Mouse (Mus musculus): ENCODE measurements at regions not wholly inside any gene's neighbourhood (a gene's known extent, or its start where the extent isn't known, plus 50 kb on each side); places are given as distances from the start of the nearest gene placed in this dataset.

- Histone ChIP-seq H3K36me3 (ENCODE audit: control insufficient read depth, insufficient read depth) (no peaks in the 10 kb centered on the region), H3ac (ENCODE audit: control insufficient read depth, insufficient read length, low read depth) (no peak overlapping the region), H3K4me3 (ENCODE audit: insufficient read depth, poor library complexity, severe bottlenecking) (no peak overlapping the region), H3K79me3 (ENCODE audit: low read depth) (no peaks in the 10 kb centered on the region), H3K27me3 (ENCODE audit: control insufficient read depth, insufficient read depth, insufficient read length) (no peaks in the 10 kb centered on the region), H3K79me2 (ENCODE audit: control insufficient read depth, insufficient read depth) (no peaks in the 10 kb centered on the region)
- TF ChIP-seq FOSL1 (IDR thresholded peaks at IDR 0.05; ENCODE audit: insufficient read depth, low read length, poor library complexity, severe bottlenecking) (no peak), MAX (IDR thresholded peaks at IDR 0.05) (no peak), MYOG (IDR thresholded peaks at IDR 0.05; ENCODE audit: control insufficient read depth, extremely low read depth, insufficient read length) (no peak), USF1 (IDR thresholded peaks at IDR 0.05; ENCODE audit: low read depth) (no peak), MYOD1 (IDR thresholded peaks at IDR 0.05; ENCODE audit: control insufficient read depth, insufficient read length, low read depth) (no peak), CTCF (IDR thresholded peaks at IDR 0.05; ENCODE audit: control insufficient read depth, insufficient read depth, insufficient read length) (no peak), CEBPB (IDR thresholded peaks at IDR 0.05; ENCODE audit: low read depth) (no peak)
Measured at GRCm38 (mm10) chr13:90395274-90396023, 306.0 kb upstream of the Xrcc4 start.

- Histone ChIP-seq H3K27me3 (ENCODE audit: control insufficient read depth, insufficient read depth, insufficient read length) (no peaks in the 10 kb centered on the region), H3ac (ENCODE audit: control insufficient read depth, insufficient read length, low read depth) (no peak overlapping the region), H3K4me3 (ENCODE audit: insufficient read depth, poor library complexity, severe bottlenecking) (no peak overlapping the region), H3K36me3 (ENCODE audit: control insufficient read depth, insufficient read depth) (no peaks in the 10 kb centered on the region), H3K79me3 (ENCODE audit: low read depth) (no peaks in the 10 kb centered on the region), H3K79me2 (ENCODE audit: control insufficient read depth, insufficient read depth) (no peaks in the 10 kb centered on the region)
- TF ChIP-seq CTCF (IDR thresholded peaks at IDR 0.05; ENCODE audit: control insufficient read depth, insufficient read depth, insufficient read length) (no peak), MAX (IDR thresholded peaks at IDR 0.05) (no peak), FOSL1 (IDR thresholded peaks at IDR 0.05; ENCODE audit: insufficient read depth, low read length, poor library complexity, severe bottlenecking) (no peak), MYOD1 (IDR thresholded peaks at IDR 0.05; ENCODE audit: control insufficient read depth, insufficient read length, low read depth) (no peak), CEBPB (IDR thresholded peaks at IDR 0.05; ENCODE audit: low read depth) (no peak), MYOG (IDR thresholded peaks at IDR 0.05; ENCODE audit: control insufficient read depth, extremely low read depth, insufficient read length) (no peak), USF1 (IDR thresholded peaks at IDR 0.05; ENCODE audit: low read depth) (no peak)
Measured at GRCm38 (mm10) chr13:90394815-90395241, 305.4 kb upstream of the Xrcc4 start.

- H3K27me3 ChIP-seq (ENCODE audit: control insufficient read depth, insufficient read depth, insufficient read length), result no peaks in the 10 kb centered on the region
- no peaks in the 10 kb centered on the region for H3K36me3 ChIP-seq (ENCODE audit: control insufficient read depth, insufficient read depth)
- H3K79me2 ChIP-seq (ENCODE audit: control insufficient read depth, insufficient read depth), result no peaks in the 10 kb centered on the region
- H3K79me3 ChIP-seq (ENCODE audit: low read depth), result no peaks in the 10 kb centered on the region
- no peak overlapping the region for H3ac ChIP-seq (ENCODE audit: control insufficient read depth, insufficient read length, low read depth)
- H3K4me3 ChIP-seq (ENCODE audit: insufficient read depth, poor library complexity, severe bottlenecking), result no peak overlapping the region
- TF ChIP-seq MYOG (IDR thresholded peaks at IDR 0.05; ENCODE audit: control insufficient read depth, extremely low read depth, insufficient read length) (no peak), CEBPB (IDR thresholded peaks at IDR 0.05; ENCODE audit: low read depth) (no peak), MAX (IDR thresholded peaks at IDR 0.05) (no peak), MYOD1 (IDR thresholded peaks at IDR 0.05; ENCODE audit: control insufficient read depth, insufficient read length, low read depth) (no peak), USF1 (IDR thresholded peaks at IDR 0.05; ENCODE audit: low read depth) (no peak), FOSL1 (IDR thresholded peaks at IDR 0.05; ENCODE audit: insufficient read depth, low read length, poor library complexity, severe bottlenecking) (no peak), CTCF (IDR thresholded peaks at IDR 0.05; ENCODE audit: control insufficient read depth, insufficient read depth, insufficient read length) (no peak)
Measured at GRCm38 (mm10) chr13:90392415-90392814, 303.0 kb upstream of the Xrcc4 start.

GRCm38 (mm10) chr13:90376619-90377018, 287.2 kb upstream of the Xrcc4 start:
- no peaks in the 10 kb centered on the region for H3K79me3 ChIP-seq (ENCODE audit: low read depth)
- H3ac ChIP-seq (ENCODE audit: control insufficient read depth, insufficient read length, low read depth), result no peak overlapping the region
- TF ChIP-seq FOSL1 (IDR thresholded peaks at IDR 0.05; ENCODE audit: insufficient read depth, low read length, poor library complexity, severe bottlenecking) (no peak), MYOG (IDR thresholded peaks at IDR 0.05; ENCODE audit: control insufficient read depth, extremely low read depth, insufficient read length) (no peak), CEBPB (IDR thresholded peaks at IDR 0.05; ENCODE audit: low read depth) (no peak), USF1 (IDR thresholded peaks at IDR 0.05; ENCODE audit: low read depth) (no peak), MAX (IDR thresholded peaks at IDR 0.05) (no peak), CTCF (IDR thresholded peaks at IDR 0.05; ENCODE audit: control insufficient read depth, insufficient read depth, insufficient read length) (no peak), MYOD1 (IDR thresholded peaks at IDR 0.05; ENCODE audit: control insufficient read depth, insufficient read length, low read depth) (no peak)
- H3K27me3 ChIP-seq (ENCODE audit: control insufficient read depth, insufficient read depth, insufficient read length), result no peaks in the 10 kb centered on the region
- no peaks in the 10 kb centered on the region for H3K79me2 ChIP-seq (ENCODE audit: control insufficient read depth, insufficient read depth)
- no peaks in the 10 kb centered on the region for H3K36me3 ChIP-seq (ENCODE audit: control insufficient read depth, insufficient read depth)
- H3K4me3 ChIP-seq (ENCODE audit: insufficient read depth, poor library complexity, severe bottlenecking), result no peak overlapping the region

- H3ac ChIP-seq (ENCODE audit: control insufficient read depth, insufficient read length, low read depth), result no peak overlapping the region
- H3K4me3 ChIP-seq (ENCODE audit: insufficient read depth, poor library complexity, severe bottlenecking), result no peak overlapping the region
- H3K79me3 ChIP-seq (ENCODE audit: low read depth), result no peaks in the 10 kb centered on the region
- no peaks in the 10 kb centered on the region for H3K36me3 ChIP-seq (ENCODE audit: control insufficient read depth, insufficient read depth)
- TF ChIP-seq MYOG (IDR thresholded peaks at IDR 0.05; ENCODE audit: control insufficient read depth, extremely low read depth, insufficient read length) (no peak), USF1 (IDR thresholded peaks at IDR 0.05; ENCODE audit: low read depth) (no peak), MYOD1 (IDR thresholded peaks at IDR 0.05; ENCODE audit: control insufficient read depth, insufficient read length, low read depth) (no peak), MAX (IDR thresholded peaks at IDR 0.05) (no peak), FOSL1 (IDR thresholded peaks at IDR 0.05; ENCODE audit: insufficient read depth, low read length, poor library complexity, severe bottlenecking) (no peak), CTCF (IDR thresholded peaks at IDR 0.05; ENCODE audit: control insufficient read depth, insufficient read depth, insufficient read length) (no peak), CEBPB (IDR thresholded peaks at IDR 0.05; ENCODE audit: low read depth) (no peak)
- H3K79me2 ChIP-seq (ENCODE audit: control insufficient read depth, insufficient read depth), result no peaks in the 10 kb centered on the region
- H3K27me3 ChIP-seq (ENCODE audit: control insufficient read depth, insufficient read depth, insufficient read length), result no peaks in the 10 kb centered on the region
Measured at GRCm38 (mm10) chr13:90376207-90376606, 286.8 kb upstream of the Xrcc4 start.
